In the genomic region with DNA sequence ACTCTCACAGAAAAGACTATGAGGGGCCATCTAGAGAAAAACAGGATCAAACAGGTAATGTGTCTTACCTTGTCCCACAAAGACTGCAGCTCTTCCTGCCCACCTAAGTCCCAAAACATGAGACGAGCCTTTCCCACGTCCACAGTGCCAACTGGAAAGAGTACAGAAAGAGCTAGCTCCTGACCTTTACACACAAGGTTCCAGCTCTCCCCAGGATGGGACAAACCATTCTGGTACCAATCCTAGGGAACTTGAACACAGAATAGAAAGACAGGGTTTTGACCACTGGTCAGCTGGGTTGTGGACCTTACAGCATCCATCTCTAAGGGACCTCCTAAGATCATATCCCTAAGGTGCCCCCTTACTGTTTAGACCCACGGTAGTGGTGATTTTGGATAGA, we compare ENCODE assay signal across 8 mouse cellular contexts. TPM values are rescaled to one million over a fixed set of nuclear protein-coding genes. Genes with fewer than 3 reads are reported as not detected.
DNase-seq lines count a peak whose midpoint lies in the region; ATAC-seq and TF ChIP-seq lines count a peak whose summit lies in the region.

No protein-coding gene starts in this region.

- no peak overlapping the region for H3K27ac ChIP-seq in lung, embryonic 15.5 days
- H3K27ac ChIP-seq in embryonic fibroblast, embryonic 13.5 days (ENCODE audit: insufficient read depth, low read length) = no peak overlapping the region
- no peak overlapping the region for H3K27ac ChIP-seq in limb, embryonic 11.5 days (replicated peaks; ENCODE audit: low read depth, low read length)
- no peak overlapping the region for H3K27ac ChIP-seq in neural tube, embryonic 14.5 days (ENCODE audit: low read depth, low read length)

- H3K36me3 ChIP-seq in lung, embryonic 15.5 days = peaks cover 37% of the 10 kb centered on the region
- H3K36me3 ChIP-seq in limb, embryonic 11.5 days (ENCODE audit: control insufficient read depth, insufficient read depth, low read length) = peaks cover 24% of the 10 kb centered on the region
- peaks cover 41% of the 10 kb centered on the region for H3K36me3 ChIP-seq in neural tube, embryonic 14.5 days (ENCODE audit: control insufficient read depth, insufficient read depth, low read length)

- TF ChIP-seq POLR2A in embryonic fibroblast, embryonic 13.5 days (IDR thresholded peaks at IDR 0.05; ENCODE audit: low read depth, low read length) = no peak

- H3K27me3 ChIP-seq in lung, embryonic 15.5 days = no peaks in the 10 kb centered on the region
- no peaks in the 10 kb centered on the region for H3K27me3 ChIP-seq in limb, embryonic 11.5 days (ENCODE audit: control insufficient read depth, insufficient read depth, low read length)
- H3K27me3 ChIP-seq in neural tube, embryonic 14.5 days (ENCODE audit: control insufficient read depth, insufficient read depth, low read length) = no peaks in the 10 kb centered on the region

- ATAC-seq in lung, embryonic 15.5 days (ENCODE audit: borderline replicate concordance, extremely low read depth, low FRiP score, low TSS enrichment) = no peak
- ATAC-seq in limb, embryonic 11.5 days (ENCODE audit: insufficient number of reproducible peaks, low FRiP score, low TSS enrichment, low read depth) = no peak
- ATAC-seq in neural tube, embryonic 14.5 days (ENCODE audit: low read depth) = no peak

- H3K4me1 ChIP-seq in lung, embryonic 15.5 days = peaks cover 31% of the 10 kb centered on the region
- peaks cover 2% of the 10 kb centered on the region; the same call in 1 of the 2 replicates for H3K4me1 ChIP-seq in embryonic fibroblast, embryonic 13.5 days (ENCODE audit: control insufficient read depth, insufficient read depth, low read length)
- H3K4me1 ChIP-seq in limb, embryonic 11.5 days (ENCODE audit: control insufficient read depth, insufficient read depth, low read length) = peaks cover 11% of the 10 kb centered on the region
- peaks cover 30% of the 10 kb centered on the region for H3K4me1 ChIP-seq in neural tube, embryonic 14.5 days (ENCODE audit: control insufficient read depth, insufficient read depth, low read length)

- peak overlapping the region; percentile 91 for H3K9ac ChIP-seq in lung, embryonic 15.5 days
- H3K9ac ChIP-seq in limb, embryonic 11.5 days (ENCODE audit: low read length) = no peak overlapping the region
- H3K9ac ChIP-seq in neural tube, embryonic 14.5 days (replicated peaks; ENCODE audit: low read depth, low read length) = peak overlapping the region; percentile 84

- peak overlapping the region; percentile 92 for H3K4me3 ChIP-seq in lung, embryonic 15.5 days
- peak overlapping the region; percentile 98 for H3K4me3 ChIP-seq in embryonic fibroblast, embryonic 13.5 days (ENCODE audit: insufficient read depth, low read length)
- H3K4me3 ChIP-seq in limb, embryonic 11.5 days (ENCODE audit: low read depth, low read length) = peak overlapping the region; percentile 83
- H3K4me3 ChIP-seq in neural tube, embryonic 14.5 days (ENCODE audit: low read depth, low read length) = peak overlapping the region; percentile 94

- no peaks in the 10 kb centered on the region for H3K9me3 ChIP-seq in lung, embryonic 15.5 days
- no peaks in the 10 kb centered on the region; the same call in 1 of the 2 replicates for H3K9me3 ChIP-seq in limb, embryonic 11.5 days (ENCODE audit: control insufficient read depth, low read length)
- H3K9me3 ChIP-seq in neural tube, embryonic 14.5 days (ENCODE audit: control insufficient read depth, low read length) = no peaks in the 10 kb centered on the region

- TF ChIP-seq CTCF in embryonic fibroblast, embryonic 13.5 days (IDR thresholded peaks at IDR 0.05; ENCODE audit: borderline replicate concordance, insufficient read depth, low read length) = no peak

- no peak for DNase-seq in lung, postnatal 4 days
- no peak for DNase-seq in limb, embryonic 11.5 days (ENCODE audit: low spot score)
- no peak for DNase-seq in ovary, postnatal 36 days (ENCODE audit: low spot score)
- DNase-seq in spleen, adult 18-20 months = no peak
- no peak for DNase-seq in right cerebral cortex, postnatal 25 days

- 75% methylated on average over 3 of the region's 3 CpGs for WGBS in lung, embryonic 15.5 days
- WGBS in limb, embryonic 11.5 days = 89% methylated on average over 3 of the region's 3 CpGs
- 89% methylated on average over 3 of the region's 3 CpGs for WGBS in neural tube, embryonic 14.5 days

- H3K4me2 ChIP-seq in lung, embryonic 15.5 days = peak overlapping the region; percentile 95
- H3K4me2 ChIP-seq in limb, embryonic 11.5 days (ENCODE audit: low read depth, severe bottlenecking) = peak overlapping the region; percentile 92
- H3K4me2 ChIP-seq in neural tube, embryonic 14.5 days (ENCODE audit: low read depth, low read length) = peak overlapping the region; percentile 99

RNA-seq across cellular contexts. Expression of a gene that starts 0.8 kb away (rescaled TPM):
- polyA plus RNA-seq in lung, embryonic 15.5 days (2015; fragmentation: Nextera tagmentation; extraction: Ambion mirVana) = 39.0 and 40.7 TPM in 2 replicates
- 13.5 and 19.1 TPM in 2 replicates for polyA plus RNA-seq in embryonic fibroblast, embryonic 13.5 days (2011; ENCODE audit: insufficient read length, low read depth, missing spikeins)
- 35.0 and 40.2 TPM in 2 replicates for polyA plus RNA-seq in limb, embryonic 11.5 days (2014; fragmentation: Nextera tagmentation; extraction: Ambion mirVana)
- polyA plus RNA-seq in neural tube, embryonic 14.5 days (2014; fragmentation: Nextera tagmentation; extraction: Ambion mirVana) = 59.3 and 67.7 TPM in 2 replicates

RNA-seq across cellular contexts. Expression of a gene that starts 1.3 kb away (rescaled TPM):
- 61.8 and 66.7 TPM in 2 replicates for polyA plus RNA-seq in lung, embryonic 15.5 days (2015; fragmentation: Nextera tagmentation; extraction: Ambion mirVana)
- 32.8 and 37.6 TPM in 2 replicates for polyA plus RNA-seq in embryonic fibroblast, embryonic 13.5 days (2011; ENCODE audit: insufficient read length, low read depth, missing spikeins)
- 57.3 and 63.7 TPM in 2 replicates for polyA plus RNA-seq in limb, embryonic 11.5 days (2014; fragmentation: Nextera tagmentation; extraction: Ambion mirVana)
- 57.8 and 66.0 TPM in 2 replicates for polyA plus RNA-seq in neural tube, embryonic 14.5 days (2014; fragmentation: Nextera tagmentation; extraction: Ambion mirVana)

RNA-seq across cellular contexts. Expression of a gene that starts 15.9 kb away (rescaled TPM):
- polyA plus RNA-seq in lung, embryonic 15.5 days (2015; fragmentation: Nextera tagmentation; extraction: Ambion mirVana) = 20.8 and 21.9 TPM in 2 replicates
- polyA plus RNA-seq in embryonic fibroblast, embryonic 13.5 days (2011; ENCODE audit: insufficient read length, low read depth, missing spikeins) = 6.8 and 8.1 TPM in 2 replicates
- 20.9 and 26.7 TPM in 2 replicates for polyA plus RNA-seq in limb, embryonic 11.5 days (2014; fragmentation: Nextera tagmentation; extraction: Ambion mirVana)
- polyA plus RNA-seq in neural tube, embryonic 14.5 days (2014; fragmentation: Nextera tagmentation; extraction: Ambion mirVana) = 44.7 and 46.2 TPM in 2 replicates

RNA-seq across cellular contexts. Expression of a gene that starts 44.4 kb away (rescaled TPM):
- 51.2 and 52.7 TPM in 2 replicates for polyA plus RNA-seq in lung, embryonic 15.5 days (2015; fragmentation: Nextera tagmentation; extraction: Ambion mirVana)
- 40.8 and 43.5 TPM in 2 replicates for polyA plus RNA-seq in embryonic fibroblast, embryonic 13.5 days (2011; ENCODE audit: insufficient read length, low read depth, missing spikeins)
- polyA plus RNA-seq in limb, embryonic 11.5 days (2014; fragmentation: Nextera tagmentation; extraction: Ambion mirVana) = 63.0 and 63.7 TPM in 2 replicates
- 37.4 and 43.9 TPM in 2 replicates for polyA plus RNA-seq in neural tube, embryonic 14.5 days (2014; fragmentation: Nextera tagmentation; extraction: Ambion mirVana)

RNA-seq across cellular contexts. Expression of a gene that starts 49.6 kb away (rescaled TPM):
- polyA plus RNA-seq in lung, embryonic 15.5 days (2015; fragmentation: Nextera tagmentation; extraction: Ambion mirVana) = 3.0 and 7.7 TPM in 2 replicates
- polyA plus RNA-seq in embryonic fibroblast, embryonic 13.5 days (2011; ENCODE audit: insufficient read length, low read depth, missing spikeins) = not detected in 2 replicates
- polyA plus RNA-seq in limb, embryonic 11.5 days (2014; fragmentation: Nextera tagmentation; extraction: Ambion mirVana) = 0.84 and 0.91 TPM in 2 replicates
- 1,346 and 1,661 TPM in 2 replicates for polyA plus RNA-seq in neural tube, embryonic 14.5 days (2014; fragmentation: Nextera tagmentation; extraction: Ambion mirVana)
